Mouse (Mus musculus): ENCODE measurements around the gene Pgghg. TPM values are rescaled to one million over a fixed set of nuclear protein-coding genes. Genes with fewer than 3 reads are reported as not detected.

The Pgghg gene
- 1 to 10 TPM; 7.7 to 8.6 TPM for total RNA-seq (2021)

DNA sequence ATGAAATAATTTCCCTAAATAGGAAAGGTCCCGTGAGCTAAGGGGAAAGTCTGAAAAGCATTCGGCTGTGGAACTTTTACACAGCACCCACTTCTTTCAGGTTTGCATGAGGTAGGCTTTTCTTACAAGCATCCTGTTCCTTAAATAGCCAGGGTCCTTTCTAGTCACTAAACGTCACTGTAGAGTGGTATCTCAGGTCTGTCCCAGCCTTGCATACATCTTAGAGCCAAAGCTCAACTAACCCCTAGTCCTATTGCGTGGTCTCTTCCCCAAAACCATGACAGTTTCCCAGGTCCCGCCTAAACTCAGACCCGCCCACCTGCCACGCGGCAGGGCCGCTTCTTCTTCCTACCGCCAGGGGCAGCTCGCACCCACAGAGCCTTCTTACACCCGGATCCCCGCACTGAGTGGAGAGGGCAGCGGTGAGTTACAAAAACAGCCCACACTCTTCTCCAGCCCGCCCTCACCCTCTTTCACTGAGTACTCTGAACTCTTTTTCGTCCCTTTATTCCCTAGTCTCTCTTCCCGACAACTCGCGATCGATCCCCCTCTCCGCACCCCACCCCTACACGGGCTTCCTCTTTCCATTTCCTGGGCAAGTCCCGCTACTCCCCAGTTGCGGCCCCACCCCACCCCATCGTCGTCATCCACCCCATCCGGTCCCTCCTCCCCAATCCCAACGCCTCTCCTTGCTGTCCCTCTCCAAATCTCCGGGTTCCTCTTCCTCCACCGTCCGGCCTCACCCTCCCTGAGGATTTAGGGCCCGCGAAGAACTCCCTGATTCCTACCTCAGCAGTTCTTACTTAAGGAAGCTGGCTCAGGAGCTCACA, at the start of gene Pgghg:
TSS of gene Pgghg (plus strand) at position 170 of the 830 bp plus-strand sequence.
- peak; percentile 90 to 91 for DNase-seq
- intact Hi-C loops (cut with DNase I): loop anchor here (1.0 to 2.0 kb wide), 3 partner anchors 14 to 68 kb away; partner anchors contain the start of genes Gm45717 and Ifitm2

DNA sequence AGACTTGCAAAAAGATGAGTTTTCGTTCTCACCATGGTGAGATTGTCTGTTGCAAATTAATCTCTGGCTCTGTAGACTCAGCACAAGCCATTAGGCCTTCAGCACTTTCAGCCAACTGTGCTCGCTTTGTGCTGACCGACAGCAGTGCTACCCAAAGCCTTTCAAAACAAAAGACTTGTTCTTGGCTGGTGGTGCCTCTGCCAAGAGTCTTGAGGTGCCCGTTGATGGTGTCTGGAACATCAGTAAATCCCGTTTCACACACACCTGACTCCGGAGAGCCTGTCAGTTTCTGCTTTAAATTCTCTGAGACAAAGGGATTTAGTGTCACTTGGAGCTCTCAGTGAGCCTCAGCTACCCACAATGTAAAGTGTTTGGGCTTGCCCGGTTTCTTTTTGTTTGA, 47.2 kb upstream of the Pgghg start:
- DNase-seq: no peak
- intact Hi-C loops (cut with DNase I): no loop called here

DNA sequence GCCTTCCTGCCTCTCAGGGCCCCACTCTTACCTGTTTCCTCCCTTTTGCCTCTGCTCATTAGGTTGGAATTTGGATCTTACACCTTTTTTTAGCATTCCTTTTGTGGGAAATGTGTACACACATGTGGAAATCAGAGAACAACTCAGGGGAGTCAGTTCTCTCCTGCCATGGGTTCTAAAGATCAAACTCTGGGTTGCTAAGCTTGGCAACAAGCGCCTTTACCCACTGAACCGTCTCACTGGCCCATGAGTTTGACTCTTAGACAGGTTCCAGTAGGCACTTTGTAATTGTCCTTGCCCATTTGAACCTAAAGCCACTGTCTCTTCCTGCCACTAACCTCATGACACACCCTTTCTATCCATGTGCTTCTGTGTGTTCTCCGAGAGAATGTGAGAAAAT, 46.6 kb upstream of the Pgghg start:
- no peak for DNase-seq
- intact Hi-C loops (cut with DNase I): no loop called here

DNA sequence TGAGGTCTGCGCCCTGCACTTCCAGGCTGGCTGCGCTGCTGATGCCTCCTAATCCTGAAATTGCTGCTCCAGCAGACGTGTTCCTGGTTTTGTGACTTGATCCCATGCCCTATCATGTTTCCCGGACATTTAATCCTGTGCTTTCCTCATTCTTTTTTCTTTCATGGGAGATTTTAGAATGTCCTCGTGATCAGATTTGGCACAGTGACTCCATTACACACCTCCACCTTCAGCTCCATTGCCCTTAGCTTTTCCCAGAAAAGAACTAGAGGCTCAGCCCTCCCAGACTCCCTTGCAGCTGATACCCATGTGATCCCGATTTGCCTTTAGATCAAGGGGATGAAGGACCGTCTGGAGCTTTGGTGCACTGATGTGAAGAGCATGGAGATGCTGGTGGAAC, 43.3 kb upstream of the Pgghg start:
- intact Hi-C loops (cut with DNase I): no loop called here
- DNase-seq: no peak

- intact Hi-C loops (cut with DNase I): no loop called here
- DNase-seq: peak; percentile 15 to 26
These were observed 42.1 kb upstream of the Pgghg start for GRCm38 (mm10) chr7:140899121-140899520.

GRCm38 (mm10) chr7:140900220-140900619, 41.0 kb upstream of the Pgghg start, which contains the start of gene Cox8b:
Gene Cox8b, minus strand, starts transcription at chr7:140900446.
- intact Hi-C loops (cut with DNase I): no loop called here
- peak; percentile 78 to 81 for DNase-seq

GRCm38 (mm10) chr7:140902036-140902875, 38.9 kb upstream of the Pgghg start:
- intact Hi-C loops (cut with DNase I): loop anchor here (2.0 kb wide), 1 partner anchor 823 kb away; no protein-coding TSS in a partner anchor

DNA sequence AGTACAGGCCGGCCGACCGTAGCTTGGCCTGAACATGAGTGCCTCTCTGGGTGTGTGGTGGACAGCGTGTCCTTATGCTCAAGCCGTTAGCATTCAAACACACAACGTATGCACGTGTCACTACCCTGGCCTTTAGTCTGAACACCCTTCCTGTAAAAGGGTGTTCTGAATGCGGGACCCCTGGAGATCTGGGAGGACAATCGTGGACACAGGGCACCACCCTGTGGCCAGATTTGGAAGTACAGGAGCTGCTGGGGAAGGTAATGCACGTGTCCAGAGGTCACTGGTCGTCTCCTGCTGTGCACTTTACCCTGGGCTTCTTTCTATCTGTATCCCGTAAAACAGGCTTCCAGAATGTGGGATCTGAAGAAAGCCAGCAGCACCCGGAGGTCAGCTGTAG, 38.0 kb upstream of the Pgghg start:
- DNase-seq: peak; percentile 83 to 92
- intact Hi-C loops (cut with DNase I): loop anchor here (1.0 to 2.0 kb wide), 2 partner anchors 59 to 824 kb away; no protein-coding TSS in a partner anchor

More at GRCm38 (mm10) chr7:140902036-140902875, 38.9 kb upstream of the Pgghg start:
- peak; percentile 44 to 50 for DNase-seq

- no peak for DNase-seq
- intact Hi-C loops (cut with DNase I): loop anchor here (5.0 kb wide), 1 partner anchor 52 kb away; the partner anchor contains the start of genes Gm45717 and Ifitm2
These were observed 35.5 kb upstream of the Pgghg start for GRCm38 (mm10) chr7:140905642-140906081.

GRCm38 (mm10) chr7:140907131-140907530, 34.1 kb upstream of the Pgghg start:
- DNase-seq: no peak
- intact Hi-C loops (cut with DNase I): loop anchor here (5.0 kb wide), 1 partner anchor 50 kb away; the partner anchor contains the start of genes Gm45717 and Ifitm2

- DNase-seq: peak in 1 of 2 experiments; percentile 10
- intact Hi-C loops (cut with DNase I): loop anchor here (1.0 to 5.0 kb wide), 5 partner anchors 33 to 269 kb away; partner anchors contain the start of genes Gm45717, Ifitm2 and Pgghg
These were observed 33.5 kb upstream of the Pgghg start for GRCm38 (mm10) chr7:140907697-140908096.

GRCm38 (mm10) chr7:140908181-140908580, 33.0 kb upstream of the Pgghg start:
- intact Hi-C loops (cut with DNase I): loop anchor here (1.0 to 5.0 kb wide), 5 partner anchors 33 to 269 kb away; partner anchors contain the start of genes Gm45717, Ifitm2 and Pgghg
- no peak for DNase-seq

DNA sequence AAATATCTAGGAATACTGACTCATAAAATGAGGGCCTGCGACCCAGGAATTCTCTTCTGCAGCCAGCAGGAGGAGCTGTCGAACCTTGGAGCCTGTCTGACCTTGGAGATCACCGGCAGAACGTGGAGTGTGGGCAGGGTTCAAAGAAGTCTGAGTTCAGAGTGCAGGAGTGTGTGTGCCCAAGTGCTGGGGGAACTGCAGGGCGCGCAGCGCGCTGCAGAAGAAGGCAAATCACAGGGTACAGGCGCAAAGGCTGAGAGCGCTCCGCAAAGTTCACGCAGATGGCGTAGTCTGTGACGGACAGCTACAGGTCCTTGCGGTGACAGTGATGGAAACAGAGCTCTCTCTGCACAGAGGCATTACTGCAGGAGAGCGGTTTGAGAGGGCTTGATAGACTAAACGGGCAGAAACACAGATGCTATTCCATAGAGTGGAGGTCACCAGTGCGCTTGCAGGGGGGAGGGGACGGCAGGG, 32.5 kb upstream of the Pgghg start:
- intact Hi-C loops (cut with DNase I): loop anchor here (1.0 to 5.0 kb wide), 6 partner anchors 32 to 268 kb away; partner anchors contain the start of genes Gm45717, Ifitm2 and Pgghg
- peak; percentile 85 to 90 for DNase-seq

DNA sequence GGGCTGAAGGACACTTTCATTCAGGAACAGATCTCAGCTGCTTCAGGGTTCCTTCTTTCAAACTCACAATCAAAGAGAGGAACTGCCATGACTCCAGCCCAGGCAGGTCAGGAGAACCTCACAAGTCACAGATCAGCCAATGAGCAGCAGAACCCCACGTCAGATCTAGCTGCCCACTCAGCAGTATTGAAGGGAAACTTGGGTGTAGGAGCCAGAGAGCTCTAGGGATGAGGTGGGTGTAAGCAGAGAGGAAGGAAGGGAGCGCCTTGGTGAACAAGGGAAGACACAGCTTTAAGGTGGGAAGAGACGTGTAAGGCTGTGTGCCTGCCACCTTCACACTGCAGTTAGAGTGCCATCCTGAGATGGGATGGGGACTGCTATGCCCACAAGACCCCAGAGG, 28.9 kb upstream of the Pgghg start:
- intact Hi-C loops (cut with DNase I): no loop called here
- DNase-seq: no peak

- DNase-seq: no peak
- intact Hi-C loops (cut with DNase I): no loop called here
These were observed 28.2 kb upstream of the Pgghg start for GRCm38 (mm10) chr7:140912846-140913482.

DNA sequence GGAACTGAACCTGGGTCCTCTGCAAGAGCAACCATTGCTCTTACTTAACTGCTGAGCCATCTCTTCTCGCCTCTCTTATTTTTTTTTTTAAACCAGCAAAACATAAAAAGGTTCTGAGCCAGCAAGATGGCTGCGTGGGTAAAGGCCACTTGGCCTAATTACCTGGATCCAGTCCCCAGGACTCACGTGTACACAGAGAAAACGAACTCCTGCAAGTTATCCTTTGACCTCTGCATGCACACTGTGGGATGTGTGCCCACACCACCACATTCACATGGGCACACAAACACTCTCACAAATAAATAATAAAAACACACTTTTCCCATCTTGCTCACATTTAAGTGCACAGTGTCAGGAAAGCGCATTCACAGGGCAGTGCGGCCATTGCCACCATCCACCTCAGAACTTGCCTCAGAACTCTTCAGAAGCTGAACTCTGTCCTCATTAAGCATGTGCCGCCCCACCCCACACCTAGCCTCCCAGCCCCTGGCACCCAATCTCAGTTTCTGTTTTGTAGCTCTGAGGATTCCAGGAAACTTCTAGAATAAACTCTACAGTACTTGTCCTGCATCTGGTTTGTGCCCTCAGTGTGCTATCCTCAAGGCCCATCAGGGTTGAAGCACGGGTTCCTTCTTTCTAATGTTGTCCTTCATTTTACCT, 27.0 kb upstream of the Pgghg start:
- no peak for DNase-seq
- intact Hi-C loops (cut with DNase I): no loop called here

GRCm38 (mm10) chr7:140919911-140920310, 21.3 kb upstream of the Pgghg start:
- DNase-seq: no peak

DNA sequence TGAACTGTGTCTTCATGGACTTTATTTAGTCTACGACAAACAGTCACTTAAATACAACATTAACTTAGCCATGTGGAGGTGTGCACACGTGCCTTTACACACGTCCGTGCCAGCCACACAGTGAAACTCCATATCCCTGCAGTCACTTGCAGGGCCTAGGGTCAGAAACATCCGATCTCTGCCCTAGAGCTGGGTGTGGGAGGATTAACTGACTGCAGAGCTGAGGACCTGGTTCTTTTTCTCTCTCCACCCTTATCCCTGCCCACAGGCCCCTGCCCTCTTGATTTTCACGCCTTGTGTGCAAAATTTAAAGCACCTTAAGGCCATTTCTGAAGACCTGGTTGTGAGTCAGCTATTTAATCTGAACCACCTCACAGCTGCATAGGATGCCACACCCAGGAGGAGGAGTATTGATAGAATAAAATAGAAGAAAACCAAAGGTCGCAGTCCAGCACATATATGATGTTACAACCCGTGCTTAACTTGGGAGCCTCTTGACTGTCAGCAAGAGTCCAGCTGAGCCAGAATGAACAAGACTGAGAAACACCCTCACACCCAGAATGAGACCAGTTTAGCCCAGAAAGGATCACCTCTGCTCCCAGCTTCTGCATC, 20.7 kb upstream of the Pgghg start, which contains the start of gene Nlrp6:
TSS of gene Nlrp6 (plus strand) at position 485 of the 612 bp plus-strand sequence.
- DNase-seq: no peak
- intact Hi-C loops (cut with DNase I): no loop called here

More at GRCm38 (mm10) chr7:140919911-140920310, 21.3 kb upstream of the Pgghg start:
- intact Hi-C loops (cut with DNase I): no loop called here

Data from heart, postnatal 10 days (tissue).